Mouse (Mus musculus) activated CD4-positive, CD25-positive, alpha-beta regulatory T cell, adult 4 months (primary cell): Measurements from ENCODE around the gene Sart3. TPM values are rescaled to one million over a fixed set of nuclear protein-coding genes. Genes with fewer than 3 reads are reported as not detected.

Experiments used
- ATAC-seq: one replicate; pipeline ENCODE4 v1.8.0; 2017
- polyA plus RNA-seq, 2 experiments: library from polyadenylated mRNA; unstranded; fragments of 100-300 nt; shearing (Covaris generic); gene quantifications; one replicate each; pipeline ENCODE4 v1.2.1; 2017

Gene Sart3
- polyA plus RNA-seq, 2 experiments from 2014 or later, result 8.0 to 18.9 TPM

GRCm38 (mm10) chr5:113723567-113724237 lies 48.6 kb downstream of the Sart3 start:
- no peak for ATAC-seq

- no peak for ATAC-seq
These were observed 49.9 kb downstream of the Sart3 start for GRCm38 (mm10) chr5:113722224-113723013.

GRCm38 (mm10) chr5:113719221-113719661 lies 53.1 kb downstream of the Sart3 start:
- no peak for ATAC-seq

- ATAC-seq, result no peak
These were observed 55.5 kb downstream of the Sart3 start for GRCm38 (mm10) chr5:113716581-113717388.

GRCm38 (mm10) chr5:113712861-113713260 lies 59.4 kb downstream of the Sart3 start:
- ATAC-seq, result no peak

GRCm38 (mm10) chr5:113703803-113704585 lies 68.3 kb downstream of the Sart3 start:
- ATAC-seq, result no peak

GRCm38 (mm10) chr5:113700388-113701023 lies 71.8 kb downstream of the Sart3 start:
- ATAC-seq, result no peak

- no peak for ATAC-seq
These were observed 77.9 kb downstream of the Sart3 start for GRCm38 (mm10) chr5:113694415-113694814.

- no peak for ATAC-seq
These were observed 78.3 kb downstream of the Sart3 start for GRCm38 (mm10) chr5:113694000-113694399.

GRCm38 (mm10) chr5:113693196-113693755 lies 79.0 kb downstream of the Sart3 start:
- ATAC-seq, result no peak

Other genes with a start within 250 kb of the Sart3 start
- gene Cmklr1, start 122.1 kb downstream of the Sart3 start, polyA plus RNA-seq, result not detected
- gene 1700069L16Rik, start 47.7 kb downstream of the Sart3 start, polyA plus RNA-seq, result not detected
- gene Ficd, start 36.7 kb downstream of the Sart3 start, polyA plus RNA-seq, result 1 to 10 TPM; 3.3 to 5.2 TPM
- 10 to 100 TPM; 23.8 to 24.5 TPM for gene Iscu, start 238 bp upstream of the Sart3 start, polyA plus RNA-seq
- gene Tmem119, start 28.0 kb upstream of the Sart3 start, polyA plus RNA-seq, result not detected
- 100 to 1,000 TPM; 629 to 698 TPM for gene Selplg, start 60.1 kb upstream of the Sart3 start, polyA plus RNA-seq
- gene Coro1c, start 136.2 kb upstream of the Sart3 start, polyA plus RNA-seq, result 10 to 100 TPM; 59.2 to 70.7 TPM
- gene Ssh1, start 221.4 kb upstream of the Sart3 start, polyA plus RNA-seq, result 10 to 100 TPM; 15.8 to 17.9 TPM
- gene Dao, start 231.2 kb upstream of the Sart3 start, polyA plus RNA-seq, result under 1 TPM in 1 of 2 experiments, not detected in 1; 0.48 TPM